Mouse (Mus musculus): ENCODE results near the gene Mgst1.

GRCm38 (mm10) chr6:138101843-138102242 is 38.3 kb upstream of the Mgst1 start:
- TF ChIP-seq ZC3H11A (IDR thresholded peaks at IDR 0.05; ENCODE audit: borderline replicate concordance, low read depth, low read length): no peak
- no peak for TF ChIP-seq CHD2 (IDR thresholded peaks at IDR 0.05; ENCODE audit: low read depth, low read length)
- no peak for TF ChIP-seq ZNF384 (IDR thresholded peaks at IDR 0.05; ENCODE audit: low read depth, low read length)
- TF ChIP-seq HCFC1 (IDR thresholded peaks at IDR 0.05; ENCODE audit: borderline replicate concordance, insufficient read depth, low read length): no peak
- TF ChIP-seq MAFK (IDR thresholded peaks at IDR 0.05; ENCODE audit: insufficient read depth, low read depth, low read length): no peak

Measured in ES-E14 (cell line).